Mouse (Mus musculus) CH12.LX (cell line): ENCODE results near the gene Pdf. TPM values are rescaled to one million over a fixed set of nuclear protein-coding genes. Genes with fewer than 3 reads are reported as not detected.
"Not testable (repeated sequence)": the region's sequence is repeated elsewhere in the genome, so short reads cannot be mapped to it uniquely, and the experiment has no call there.

Experiments
- DNase-seq: peaks from one replicate; pipeline ENCODE4 v3.0.0-alpha.2; 2013; ENCODE audit errors: extremely low read depth
- H3K27ac ChIP-seq: 2 replicates; pipeline ENCODE4 v1.5.1; 2012; ENCODE audit warnings: low read depth, mild to moderate bottlenecking, control low read depth, moderate library complexity; ENCODE audit not compliant: insufficient read depth
- H3K27me3 ChIP-seq: replicated peaks from 2 replicates; pipeline ENCODE3; 2012; ENCODE audit warnings: inconsistent platforms
- H3K36me3 ChIP-seq, 2 experiments: replicated peaks in 1 of 2; 2 replicates each; pipeline versions ENCODE3 to v1.6.1; 2012; ENCODE audit warnings: inconsistent platforms in 1 of 2, low read length in 1 of 2, mild to moderate bottlenecking in 1 of 2, mixed read lengths in 1 of 2, moderate library complexity in 1 of 2; ENCODE audit not compliant: control insufficient read depth in 1 of 2, insufficient read depth in 1 of 2
- H3K4me1 ChIP-seq, 2 experiments: 2 replicates each; pipeline ENCODE4 v1.6.1; 2012; ENCODE audit warnings: inconsistent platforms in 1 of 2, moderate library complexity in 1 of 2; ENCODE audit not compliant: insufficient read depth in 2 of 2, control insufficient read depth in 1 of 2
- H3K4me2 ChIP-seq: 2 replicates; pipeline ENCODE4 v1.6.1; 2012; ENCODE audit warnings: low read depth, mild to moderate bottlenecking, control low read depth; ENCODE audit not compliant: poor library complexity, insufficient read depth, severe bottlenecking
- H3K4me3 ChIP-seq, 3 experiments: fragments of 150-350 bp in 1 of 3; sonication (generic) in 1 of 3; replicated peaks in 1 of 3; 2 replicates each; pipeline versions ENCODE3 to v1.5.1; 2011 to 2012; ENCODE audit warnings: low read depth in 2 of 3, low read length in 2 of 3, mild to moderate bottlenecking in 2 of 3, moderate library complexity in 2 of 3, control low read depth in 1 of 3, improper control_type of control experiment in 1 of 3, inconsistent platforms in 1 of 3, mixed read lengths in 1 of 3; ENCODE audit not compliant: poor library complexity in 1 of 3
- H3K79me2 ChIP-seq: replicated peaks from 2 replicates; pipeline ENCODE4 v1.6.1; 2012; ENCODE audit warnings: mild to moderate bottlenecking, moderate library complexity; ENCODE audit not compliant: control insufficient read depth, poor library complexity, insufficient read depth, severe bottlenecking; ENCODE audit errors: extremely low read depth
- H3K9ac ChIP-seq: 2 replicates; pipeline ENCODE4 v1.6.1; 2012; ENCODE audit warnings: low read depth, mild to moderate bottlenecking, control low read depth, moderate library complexity; ENCODE audit not compliant: insufficient read depth
- H3K9me3 ChIP-seq: replicated peaks from 2 replicates; pipeline ENCODE3; 2012; ENCODE audit warnings: low read length, inconsistent platforms, mixed read lengths
- BHLHE40 ChIP-seq: IDR thresholded peaks from 2 replicates; pipeline ENCODE4 v1.6.1; 2011; ENCODE audit warnings: mild to moderate bottlenecking, low read depth, low read length, improper control_type of control experiment
- EP300 ChIP-seq: IDR thresholded peaks from 2 replicates; pipeline ENCODE4 v1.6.1; 2011; ENCODE audit warnings: low read length, improper control_type of control experiment
- GABPA ChIP-seq: IDR thresholded peaks from 2 replicates; pipeline ENCODE4 v1.6.1; 2012; ENCODE audit warnings: low read depth, low read length, improper control_type of control experiment, inconsistent platforms; ENCODE audit not compliant: insufficient replicate concordance
- JUN ChIP-seq: IDR thresholded peaks from 2 replicates; pipeline ENCODE4 v1.6.1; 2011; ENCODE audit warnings: low read depth, mild to moderate bottlenecking, low read length, improper control_type of control experiment, moderate library complexity; ENCODE audit not compliant: insufficient read depth
- KAT2A ChIP-seq: IDR thresholded peaks from 2 replicates; pipeline ENCODE4 v1.6.1; 2012; ENCODE audit warnings: low read length, improper control_type of control experiment, inconsistent platforms; ENCODE audit not compliant: insufficient replicate concordance
- MAFK ChIP-seq: IDR thresholded peaks from 2 replicates; pipeline ENCODE4 v1.6.1; 2011; ENCODE audit warnings: low read length, improper control_type of control experiment; ENCODE audit not compliant: insufficient replicate concordance
- MAX ChIP-seq: IDR thresholded peaks from 2 replicates; pipeline ENCODE4 v1.6.1; 2011; ENCODE audit warnings: low read length, improper control_type of control experiment
- PAX5 ChIP-seq: IDR thresholded peaks from 2 replicates; pipeline ENCODE4 v1.6.1; 2012; ENCODE audit warnings: low read length, inconsistent platforms, mixed read lengths
- RAD21 ChIP-seq: IDR thresholded peaks from 2 replicates; pipeline ENCODE4 v1.6.1; 2011; ENCODE audit warnings: low read depth, mild to moderate bottlenecking, low read length, improper control_type of control experiment, moderate library complexity
- RCOR1 ChIP-seq: conservative IDR thresholded peaks from 2 replicates; pipeline ENCODE4 v1.6.1; 2012; ENCODE audit warnings: low read depth, mild to moderate bottlenecking, inconsistent platforms, low read length, improper control_type of control experiment
- TBP ChIP-seq: conservative IDR thresholded peaks from 2 replicates; pipeline ENCODE4 v1.6.1; 2011; ENCODE audit warnings: low read depth, low read length, improper control_type of control experiment
- TCF12 ChIP-seq: IDR thresholded peaks from 2 replicates; pipeline ENCODE4 v1.6.1; 2014; ENCODE audit warnings: low read depth, mild to moderate bottlenecking, inconsistent platforms, low read length, improper control_type of control experiment
- USF2 ChIP-seq: conservative IDR thresholded peaks from 2 replicates; pipeline ENCODE4 v1.6.1; 2011; ENCODE audit warnings: low read depth, low read length, improper control_type of control experiment
- ZNF384 ChIP-seq: IDR thresholded peaks from 2 replicates; pipeline ENCODE4 v1.6.1; 2012; ENCODE audit warnings: low read depth, low read length, improper control_type of control experiment, inconsistent platforms
- dilution Hi-C: fragments of 300-500 bp; cut with MboI; formaldehyde crosslinking; loops from 2 replicates; pipeline ENCODE4 v1.14.3; 2020; ENCODE audit warnings: low sequenced_read_pairs; ENCODE audit not compliant: extremely low pct_unique_long_range_greater_than_20kb, extremely low pct_ligation_motif_present
- in situ Hi-C: fragments of 300-500 bp; cut with MboI; formaldehyde crosslinking; loops from 3 replicates; pipeline ENCODE4 v1.14.3; 2019; ENCODE audit warnings: low sequenced_read_pairs, low pct_ligation_motif_present, low pct_unique_long_range_greater_than_20kb, mixed read lengths
- polyA plus RNA-seq: library from polyadenylated mRNA; unstranded; fragments of >175 nt; gene quantifications from 2 replicates; pipeline ENCODE4 v1.2.1, GENCODE M21; 2012; ENCODE audit warnings: low read depth; ENCODE audit not compliant: insufficient read length
- total RNA-seq, 2 experiments: library from RNA; depleted of rRNA; stranded (reverse); fragments of 300-350 nt in 1 of 2; fragments of >200 nt in 1 of 2; gene quantifications; 2 replicates each; pipeline ENCODE4 v1.2.3; 2012 to 2014

Gene Pdf
- total and polyA plus RNA-seq, 3 experiments: 34.6 to 49.4 (median 38.9) TPM

GRCm38 (mm10) chr8:107035641-107036040 lies 12.8 kb downstream of the Pdf start:
- TF ChIP-seq JUN (no peak), RAD21 (no peak), ZNF384 (no peak), MAX (no peak), PAX5 (no peak), GABPA (no peak), KAT2A (no peak), MAFK (no peak), TCF12 (no peak), EP300 (no peak), USF2 (no peak), BHLHE40 (no peak), RCOR1 (no peak)
- no peaks in the 10 kb centered on the region for H3K27me3 ChIP-seq
- in situ Hi-C loops (no loop called here), dilution Hi-C loops (no loop called here)
- H3K4me3 ChIP-seq: no peak overlapping the region
- peaks cover 22 to 42% of the 10 kb centered on the region in 2 experiments for H3K36me3 ChIP-seq
- H3K4me1 ChIP-seq: peaks cover 12 to 27% of the 10 kb centered on the region in 2 experiments
- H3K27ac ChIP-seq: no peak overlapping the region
- H3K9ac ChIP-seq: no peak overlapping the region
- H3K9me3 ChIP-seq: no peaks in the 10 kb centered on the region
- H3K79me2 ChIP-seq: peaks cover 16% of the 10 kb centered on the region; the same call in 1 of the 2 replicates
- no peak overlapping the region for H3K4me2 ChIP-seq
- no peak for DNase-seq

- dilution Hi-C loops, H3K4me3 ChIP-seq, H3K27me3 ChIP-seq, in situ Hi-C loops, H3K4me2 ChIP-seq, DNase-seq, H3K27ac ChIP-seq, H3K9me3 ChIP-seq, H3K9ac ChIP-seq: not testable (repeated sequence)
- Histone ChIP-seq H3K4me1 (peaks cover 13 to 32% of the 10 kb centered on the region in 2 experiments), H3K79me2 (peaks cover 16% of the 10 kb centered on the region; the same call in 1 of the 2 replicates), H3K36me3 (peaks cover 9 to 23% of the 10 kb centered on the region in 2 experiments)
- TF ChIP-seq TBP: 0 out of 2 replicates have a peak, but pooled peaks have one; percentile 65
Measured at GRCm38 (mm10) chr8:107033609-107034008, 14.8 kb downstream of the Pdf start.
